Mouse (Mus musculus) right cerebral cortex, postnatal 10 days (tissue): ENCODE results near the gene Gm13889.

Experiments used
- DNase-seq, 2 experiments: peaks; one replicate each; pipeline ENCODE4 v3.0.0; 2021; ENCODE audit warnings: low spot score in 2 of 2

The Gm13889 gene

GRCm38 (mm10) chr2:93958216-93958615, 1.2 kb upstream of the Gm13889 start:
- no peak for DNase-seq

- no peak for DNase-seq
Measured at GRCm38 (mm10) chr2:93957785-93958175, 779 bp upstream of the Gm13889 start.

- peak; percentile 68 to 76 for DNase-seq
Measured at GRCm38 (mm10) chr2:93956331-93956801, 635 bp downstream of the Gm13889 start.

GRCm38 (mm10) chr2:93955886-93956285, 1.1 kb downstream of the Gm13889 start:
- DNase-seq, result peak; percentile 52 to 55

GRCm38 (mm10) chr2:93954781-93955578, 2.0 kb downstream of the Gm13889 start:
- DNase-seq, result peak; percentile 60 to 64

- DNase-seq, result peak; percentile 73
Measured at GRCm38 (mm10) chr2:93953726-93954125, 3.3 kb downstream of the Gm13889 start.

- DNase-seq, result no peak
Measured at GRCm38 (mm10) chr2:93946976-93947375, 10.0 kb downstream of the Gm13889 start.

- no peak for DNase-seq
Measured at GRCm38 (mm10) chr2:93944855-93945254, 12.1 kb downstream of the Gm13889 start.

- DNase-seq, result no peak
Measured at GRCm38 (mm10) chr2:93944099-93944498, 12.9 kb downstream of the Gm13889 start.

- peak; percentile 53 to 55 for DNase-seq
Measured at GRCm38 (mm10) chr2:93941670-93942069, 15.3 kb downstream of the Gm13889 start.

- DNase-seq, result no peak
Measured at GRCm38 (mm10) chr2:93938534-93938933, 18.5 kb downstream of the Gm13889 start.

GRCm38 (mm10) chr2:93928866-93929265, 28.1 kb downstream of the Gm13889 start:
- DNase-seq, result no peak

- no peak for DNase-seq
Measured at GRCm38 (mm10) chr2:93927701-93928437, 29.1 kb downstream of the Gm13889 start.

- no peak for DNase-seq
Measured at GRCm38 (mm10) chr2:93926141-93926540, 30.9 kb downstream of the Gm13889 start.

GRCm38 (mm10) chr2:93919093-93919492, 37.9 kb downstream of the Gm13889 start:
- no peak for DNase-seq

- no peak for DNase-seq
Measured at GRCm38 (mm10) chr2:93913552-93913951, 43.4 kb downstream of the Gm13889 start.

GRCm38 (mm10) chr2:93911942-93912341, 45.1 kb downstream of the Gm13889 start:
- peak; percentile 75 to 81 for DNase-seq

GRCm38 (mm10) chr2:93909716-93910115, 47.3 kb downstream of the Gm13889 start:
- no peak for DNase-seq

- no peak for DNase-seq
Measured at GRCm38 (mm10) chr2:93907519-93908294, 49.3 kb downstream of the Gm13889 start.

- DNase-seq, result no peak
Measured at GRCm38 (mm10) chr2:93906316-93906715, 50.7 kb downstream of the Gm13889 start.
